Mouse (Mus musculus) hematopoietic multipotent progenitor cell, adult 10-12 weeks (in vitro differentiated cells): ENCODE data around the gene Magix. TPM values are rescaled to one million over a fixed set of nuclear protein-coding genes. Genes with fewer than 3 reads are reported as not detected.

Experiments used
- polyA plus RNA-seq: library from polyadenylated mRNA; stranded (reverse); fragments of >175 nt; gene quantifications from 2 replicates; pipeline ENCODE4 v1.2.3, GENCODE M21; 2012; ENCODE audit warnings: low replicate concordance

Magix gene
- polyA plus RNA-seq, result 0.09 TPM in 1 of 2 replicates, not detected in the other

GRCm38 (mm10) chrX:7680864-7681263 lies at the start of gene Magix:
Magix (minus strand) TSS chrX:7681251.

GRCm38 (mm10) chrX:7728215-7728921 lies 47.3 kb upstream of the Magix start, which contains the start of gene Praf2:
Praf2 (plus strand) TSS chrX:7728439.

GRCm38 (mm10) chrX:7721514-7722281 lies 40.6 kb upstream of the Magix start, which contains the start of gene Gm45208:
Gm45208 (plus strand) TSS chrX:7722245.

GRCm38 (mm10) chrX:7714135-7714899 lies 33.3 kb upstream of the Magix start, which contains the start of gene Wdr45:
Wdr45 (plus strand) TSS chrX:7714333.

GRCm38 (mm10) chrX:7696954-7697381 lies 15.9 kb upstream of the Magix start, which contains the start of gene Gpkow:
Gpkow (plus strand) TSS chrX:7697131.

GRCm38 (mm10) chrX:7670921-7671623 lies 10.0 kb downstream of the Magix start, which contains the start of gene Plp2:
Plp2 (minus strand) TSS chrX:7671390.

GRCm38 (mm10) chrX:7657221-7657639 lies 23.8 kb downstream of the Magix start, which contains the start of gene Prickle3:
Prickle3 (plus strand) TSS chrX:7657260.

GRCm38 (mm10) chrX:7638401-7639091 lies 42.5 kb downstream of the Magix start, which contains the start of gene Syp:
Syp (plus strand) TSS chrX:7638471.

Other genes starting within 250 kb of the Magix start
- 53.4 and 130 TPM in 2 replicates for gene Foxp3, start 107.6 kb downstream of the Magix start, polyA plus RNA-seq
- gene Ppp1r3f, start 107.0 kb downstream of the Magix start, polyA plus RNA-seq, result 4.5 and 7.5 TPM in 2 replicates
- 15.7 and 23.4 TPM in 2 replicates for gene Ccdc22, start 75.7 kb downstream of the Magix start, polyA plus RNA-seq
- gene Cacna1f, start 74.2 kb downstream of the Magix start, polyA plus RNA-seq, result 0.06 TPM in 1 of 2 replicates, not detected in the other
- 1.3 and 1.4 TPM in 2 replicates for gene Syp, start 42.8 kb downstream of the Magix start, polyA plus RNA-seq
- 46.7 and 115 TPM in 2 replicates for gene Prickle3, start 24.0 kb downstream of the Magix start, polyA plus RNA-seq
- 101 and 137 TPM in 2 replicates for gene Plp2, start 9.9 kb downstream of the Magix start, polyA plus RNA-seq
- 3.7 and 10.8 TPM in 2 replicates for gene Gpkow, start 15.9 kb upstream of the Magix start, polyA plus RNA-seq
- 23.1 and 43.2 TPM in 2 replicates for gene Wdr45, start 33.1 kb upstream of the Magix start, polyA plus RNA-seq
- gene Gm45208, start 41.0 kb upstream of the Magix start, polyA plus RNA-seq, result 6.3 and 11.1 TPM in 2 replicates
- gene Praf2, start 47.2 kb upstream of the Magix start, polyA plus RNA-seq, result 15.7 and 22.6 TPM in 2 replicates
- 0.70 and 1.6 TPM in 2 replicates for gene Ccdc120, start 69.7 kb upstream of the Magix start, polyA plus RNA-seq
- 51.6 and 59.4 TPM in 2 replicates for gene Tfe3, start 81.3 kb upstream of the Magix start, polyA plus RNA-seq
- 58.1 and 71.9 TPM in 2 replicates for gene Gripap1, start 108.5 kb upstream of the Magix start, polyA plus RNA-seq
- 0.54 and 0.69 TPM in 2 replicates for gene Kcnd1, start 141.0 kb upstream of the Magix start, polyA plus RNA-seq
- 142 and 149 TPM in 2 replicates for gene Otud5, start 160.1 kb upstream of the Magix start, polyA plus RNA-seq
- 101 and 151 TPM in 2 replicates for gene Pim2, start 197.0 kb upstream of the Magix start, polyA plus RNA-seq
- 57.9 and 67.5 TPM in 2 replicates for gene Slc35a2, start 202.8 kb upstream of the Magix start, polyA plus RNA-seq
- gene Pqbp1, start 218.0 kb upstream of the Magix start, polyA plus RNA-seq, result 178 and 313 TPM in 2 replicates
- 40.0 and 104 TPM in 2 replicates for gene Timm17b, start 218.1 kb upstream of the Magix start, polyA plus RNA-seq
- not detected in 2 replicates for gene Gm10491, start 226.6 kb upstream of the Magix start, polyA plus RNA-seq
- gene Gm10490, start 228.3 kb upstream of the Magix start, polyA plus RNA-seq, result not detected in 2 replicates
- 0.27 TPM in 1 of 2 replicates, not detected in the other for gene Pcsk1n, start 238.6 kb upstream of the Magix start, polyA plus RNA-seq
- not detected in 2 replicates for gene Eras, start 247.4 kb upstream of the Magix start, polyA plus RNA-seq